Mouse (Mus musculus) kidney, postnatal 0 days (tissue): ENCODE results near the gene Aplp2. TPM values are rescaled to one million over a fixed set of nuclear protein-coding genes. Genes with fewer than 3 reads are reported as not detected.

Source experiments
- ATAC-seq: fragments of 200-750 bp; cut with Nextera tagmentation; replicated peaks from 2 replicates; pipeline ENCODE4 v1.8.0; 2017; ENCODE audit warnings: low read depth, moderate number of reproducible peaks, moderate TSS enrichment, moderate library complexity; ENCODE audit not compliant: low FRiP score
- DNase-seq: peaks from one replicate; pipeline ENCODE4 v3.0.0-alpha.2; 2016; ENCODE audit warnings: low spot score
- H3K27ac ChIP-seq: fragments of 300-500 bp; sonication (generic); 2 replicates; pipeline ENCODE4 v1.5.1; 2014; ENCODE audit warnings: mild to moderate bottlenecking
- H3K27me3 ChIP-seq: fragments of 300-500 bp; sonication (generic); 2 replicates; pipeline ENCODE4 v1.6.1; 2014; ENCODE audit warnings: low read length, mixed read lengths; ENCODE audit not compliant: insufficient read depth
- H3K36me3 ChIP-seq: fragments of 300-500 bp; sonication (generic); 2 replicates; pipeline ENCODE4 v1.6.1; 2014; ENCODE audit warnings: low read length, mixed read lengths; ENCODE audit not compliant: insufficient read depth
- H3K4me1 ChIP-seq: fragments of 300-500 bp; sonication (generic); replicated peaks from 2 replicates; pipeline ENCODE4 v1.6.1; 2014; ENCODE audit warnings: antibody characterized with exemption, low read length, mixed read lengths; ENCODE audit not compliant: insufficient read depth
- H3K4me2 ChIP-seq: fragments of 300-500 bp; sonication (generic); 2 replicates; pipeline ENCODE4 v1.6.1; 2014; ENCODE audit warnings: mild to moderate bottlenecking, low read length, moderate library complexity, mixed read lengths
- H3K4me3 ChIP-seq: fragments of 300-500 bp; sonication (generic); replicated peaks from 2 replicates; pipeline ENCODE4 v1.5.1; 2014; ENCODE audit warnings: low read depth, low read length
- H3K9ac ChIP-seq: fragments of 300-500 bp; sonication (generic); 2 replicates; pipeline ENCODE4 v1.6.1; 2014; ENCODE audit warnings: low read depth, low read length
- H3K9me3 ChIP-seq: fragments of 300-500 bp; sonication (generic); replicated peaks from 2 replicates; pipeline ENCODE4 v1.6.1; 2016; ENCODE audit warnings: low read length, inconsistent platforms, mixed read lengths
- CTCF ChIP-seq: IDR thresholded peaks from 2 replicates; pipeline ENCODE4 v1.5.1; 2016; ENCODE audit warnings: antibody characterized with exemption, low read depth, mild to moderate bottlenecking, moderate library complexity
- WGBS: fragments of 180-500 bp; shearing (Covaris S2); extraction: QIAGEN DNeasy Blood & Tissue Kit; methylation state at CpG from one replicate; pipeline ENCODE4 v1.1.7; 2014; 5-methylcytosine and 5-hydroxymethylcytosine counted together
- polyA plus RNA-seq: library from polyadenylated mRNA; unstranded; fragments of >200 nt; fragmentation: Nextera tagmentation; extraction: Ambion mirVana; gene quantifications from 2 replicates; pipeline ENCODE4 v1.2.1, GENCODE M21; 2015

The Aplp2 gene
- polyA plus RNA-seq, result 357 and 367 TPM in 2 replicates

DNA sequence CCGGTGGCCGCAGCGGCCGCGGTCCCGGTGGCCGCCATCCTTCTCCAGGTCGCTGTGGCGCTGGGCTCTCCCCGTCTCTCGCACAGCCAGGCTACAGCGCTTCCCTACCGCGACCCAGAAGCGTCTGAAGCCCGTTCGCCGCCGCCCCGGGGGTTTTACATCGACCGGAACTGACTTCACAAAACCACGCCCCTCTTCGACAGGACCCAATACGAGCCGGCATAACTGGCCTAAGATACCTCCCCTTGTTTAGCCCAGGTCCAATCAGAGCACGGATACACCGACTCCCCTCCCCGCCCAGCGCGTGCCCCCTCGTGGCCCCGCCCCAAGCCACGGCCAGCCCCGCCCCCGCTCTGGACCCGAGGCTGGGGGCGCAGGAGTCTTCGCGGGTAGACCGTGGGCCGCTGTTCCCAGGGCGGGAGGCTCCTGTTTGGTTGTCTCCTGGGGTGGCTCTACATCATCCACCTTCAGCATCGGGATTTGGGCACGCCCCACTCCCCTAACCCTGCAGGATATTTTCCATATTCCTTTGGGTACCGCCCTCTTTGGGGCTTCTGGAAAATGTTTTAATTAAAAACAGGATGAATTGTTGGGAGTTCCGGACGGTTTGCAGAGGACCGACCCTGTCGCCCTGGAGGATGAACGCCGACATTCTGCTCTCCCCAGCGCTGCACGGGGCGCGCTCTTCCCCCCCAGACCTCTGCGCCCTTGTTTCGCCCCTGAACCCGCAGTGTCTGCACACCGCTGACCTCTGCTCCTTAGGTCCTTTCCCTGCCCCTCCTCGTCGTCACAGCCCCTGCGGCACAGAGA is at the start of gene Aplp2:
Aplp2 (minus strand) TSS at position 126 of the 810 bp plus-strand sequence.
- Histone ChIP-seq H3K36me3 (no peaks in the 10 kb centered on the region), H3K27ac (peak within 1 kb of the TSS; percentile 95)

GRCm38 (mm10) chr9:31260219-31260618 is 48.6 kb upstream of the Aplp2 start:
- H3K4me3 ChIP-seq, result no peak overlapping the region
- H3K27ac ChIP-seq, result no peak overlapping the region
- no peaks in the 10 kb centered on the region; the same call in 1 of the 2 replicates for H3K9me3 ChIP-seq
- 80% methylated on average over 4 of the region's 4 CpGs for WGBS
- H3K27me3 ChIP-seq, result no peaks in the 10 kb centered on the region
- DNase-seq, result no peak
- H3K9ac ChIP-seq, result no peak overlapping the region
- no peak for TF ChIP-seq CTCF
- ATAC-seq, result no peak
- no peaks in the 10 kb centered on the region for H3K36me3 ChIP-seq
- H3K4me1 ChIP-seq, result no peaks in the 10 kb centered on the region
- no peak overlapping the region for H3K4me2 ChIP-seq

More for the DNA sequence above, at the start of gene Aplp2:
- Histone ChIP-seq H3K4me3 (peak within 1 kb of the TSS; percentile 98), H3K4me2 (peak within 1 kb of the TSS; percentile 95), H3K4me1 (peaks cover 12% of the 10 kb centered on the region), H3K9ac (peak within 1 kb of the TSS; percentile 94), H3K27me3 (no peaks in the 10 kb centered on the region), H3K9me3 (no peaks in the 10 kb centered on the region)
- 1% methylated on average over 59 of the region's 63 CpGs for WGBS
- DNase-seq, result peak; percentile 100
- ATAC-seq, result peak; percentile 100
- TF ChIP-seq CTCF, result no peak

DNA sequence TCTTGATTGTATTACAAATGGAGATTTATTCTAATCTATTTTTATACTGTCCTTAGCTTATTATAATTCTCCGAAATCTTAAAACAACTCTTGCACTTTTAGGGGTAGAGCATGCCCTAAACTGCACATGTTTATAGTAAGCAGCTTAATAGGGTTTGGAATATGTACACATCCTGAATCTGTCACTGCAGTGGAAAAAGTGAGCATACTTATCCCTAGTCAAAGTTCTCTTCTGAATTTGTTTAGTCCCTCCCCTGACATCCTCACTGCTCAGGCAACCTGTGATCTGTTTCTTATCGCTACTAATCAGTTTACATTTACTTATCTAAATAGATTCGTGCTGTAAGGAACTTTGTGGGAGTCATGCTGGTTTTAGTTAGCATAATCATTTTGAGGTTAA is 46.6 kb upstream of the Aplp2 start:
- no peak overlapping the region for H3K9ac ChIP-seq

DNA sequence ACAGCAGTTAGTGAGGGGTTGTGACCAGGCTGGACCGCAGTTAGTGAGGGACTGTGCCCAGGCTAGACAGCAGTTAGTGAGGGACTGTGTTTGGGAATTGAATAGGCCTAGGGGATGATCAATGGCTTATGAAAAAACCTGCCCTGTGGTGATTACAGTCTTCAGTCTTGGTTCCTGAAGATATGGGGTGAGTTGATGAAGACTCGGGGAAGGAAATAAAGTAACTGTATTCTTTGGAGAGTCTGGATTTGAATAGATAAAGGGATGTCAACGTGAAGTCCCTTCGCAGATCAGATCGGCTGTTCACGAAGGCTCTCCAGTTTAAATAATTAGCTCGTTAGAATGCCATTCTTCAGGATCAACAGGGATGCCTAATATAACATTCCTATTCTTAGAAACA is 44.3 kb upstream of the Aplp2 start:
- no peaks in the 10 kb centered on the region for H3K9me3 ChIP-seq
- no peak overlapping the region for H3K9ac ChIP-seq
- H3K27ac ChIP-seq, result no peak overlapping the region
- no peaks in the 10 kb centered on the region for H3K27me3 ChIP-seq
- DNase-seq (no peak), ATAC-seq (no peak)
- no peaks in the 10 kb centered on the region for H3K36me3 ChIP-seq
- 87% methylated on average over 7 of the region's 7 CpGs for WGBS
- no peaks in the 10 kb centered on the region for H3K4me1 ChIP-seq
- TF ChIP-seq CTCF, result no peak
- H3K4me3 ChIP-seq, result no peak overlapping the region
- no peak overlapping the region for H3K4me2 ChIP-seq

More for the DNA sequence above, 46.6 kb upstream of the Aplp2 start:
- Histone ChIP-seq H3K4me2 (no peak overlapping the region), H3K9me3 (no peaks in the 10 kb centered on the region; the same call in 1 of the 2 replicates), H3K36me3 (no peaks in the 10 kb centered on the region), H3K4me3 (no peak overlapping the region), H3K4me1 (no peaks in the 10 kb centered on the region), H3K27me3 (no peaks in the 10 kb centered on the region), H3K27ac (no peak overlapping the region)
- DNase-seq (no peak), ATAC-seq (no peak)
- TF ChIP-seq CTCF, result no peak
- WGBS, result 68% methylated on average over 3 of the region's 3 CpGs

DNA sequence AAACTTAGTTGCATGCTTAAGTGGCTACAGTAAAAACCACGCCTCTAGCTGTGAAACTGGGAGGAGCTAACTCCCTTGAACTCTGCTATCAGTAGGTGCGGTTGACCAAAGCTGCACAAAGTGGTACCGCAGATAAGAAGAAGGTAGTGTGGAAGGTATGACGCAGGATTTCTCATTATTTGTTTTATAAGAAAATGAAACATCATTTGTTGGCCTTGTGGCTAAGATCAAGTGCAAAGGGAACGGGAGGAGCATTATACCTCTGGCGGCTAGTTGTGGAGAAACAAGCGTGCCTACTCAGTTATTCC is 43.0 kb upstream of the Aplp2 start:
- Histone ChIP-seq H3K36me3 (no peaks in the 10 kb centered on the region), H3K9me3 (no peaks in the 10 kb centered on the region), H3K4me1 (no peaks in the 10 kb centered on the region), H3K4me3 (no peak overlapping the region), H3K27ac (no peak overlapping the region), H3K4me2 (no peak overlapping the region), H3K27me3 (no peaks in the 10 kb centered on the region), H3K9ac (no peak overlapping the region)
- 92% methylated on average over 7 of the region's 7 CpGs for WGBS
- no peak for TF ChIP-seq CTCF
- ATAC-seq (no peak), DNase-seq (no peak)

- ATAC-seq (no peak), DNase-seq (no peak)
- WGBS, result 62% methylated on average over 11 of the region's 11 CpGs
- Histone ChIP-seq H3K36me3 (no peaks in the 10 kb centered on the region), H3K9me3 (no peaks in the 10 kb centered on the region), H3K9ac (0 out of 2 replicates have a peak overlapping the region, but pooled peaks have one; percentile 27), H3K4me1 (no peaks in the 10 kb centered on the region), H3K27ac (peak overlapping the region; percentile 50), H3K4me2 (0 out of 2 replicates have a peak overlapping the region, but pooled peaks have one; percentile 37), H3K27me3 (no peaks in the 10 kb centered on the region), H3K4me3 (no peak overlapping the region)
- no peak for TF ChIP-seq CTCF
Observed at GRCm38 (mm10) chr9:31253866-31254696, 42.5 kb upstream of the Aplp2 start.
